Mouse (Mus musculus) C3H10T1/2 (cell line): Measurements from ENCODE around the gene Rbp3. TPM values are rescaled to one million over a fixed set of nuclear protein-coding genes. Genes with fewer than 3 reads are reported as not detected.

ENCODE experiments used
- polyA plus RNA-seq, 2 experiments: library from polyadenylated mRNA; unstranded; fragments of >200 nt; fragmentation: generic; extraction: Trizol; gene quantifications; one replicate each; pipeline ENCODE4 v1.2.1; 2012; ENCODE audit warnings: missing spikeins in 2 of 2

Gene Rbp3
- polyA plus RNA-seq: not detected

GRCm38 (mm10) chr14:33953761-33954160, at the start of gene Rbp3:
Gene Rbp3 (plus strand): TSS chr14:33954003.

GRCm38 (mm10) chr14:33923168-33924070, 30.4 kb upstream of the Rbp3 start, which contains the start of gene Gdf10:
Gene Gdf10 (plus strand): TSS chr14:33923587.

GRCm38 (mm10) chr14:33940739-33941138, 13.1 kb upstream of the Rbp3 start, which contains the start of gene Gdf2:
Gene Gdf2 (plus strand): TSS chr14:33941039.

GRCm38 (mm10) chr14:33978604-33979059, 24.8 kb downstream of the Rbp3 start, which contains the start of gene Zfp488:
Gene Zfp488 (minus strand): TSS chr14:33978764.

Other genes with a start within 250 kb of the Rbp3 start
- gene Gdf10, start 30.4 kb upstream of the Rbp3 start, polyA plus RNA-seq: not detected
- gene Gdf2, start 13.0 kb upstream of the Rbp3 start, polyA plus RNA-seq: not detected
- gene Zfp488, start 24.8 kb downstream of the Rbp3 start, polyA plus RNA-seq: not detected
- not detected for gene Gm30083, start 61.2 kb downstream of the Rbp3 start, polyA plus RNA-seq
- gene Gm5460, start 62.8 kb downstream of the Rbp3 start, polyA plus RNA-seq: not detected
- gene Antxrl, start 98.7 kb downstream of the Rbp3 start, polyA plus RNA-seq: not detected
- gene Anxa8, start 132.0 kb downstream of the Rbp3 start, polyA plus RNA-seq: 10 to 100 TPM; 25.9 to 37.9 TPM
- gene A630023A22Rik, start 148.8 kb downstream of the Rbp3 start, polyA plus RNA-seq: under 1 TPM in 1 of 2 experiments, not detected in 1; 0.22 TPM
- gene Npy4r, start 198.5 kb downstream of the Rbp3 start, polyA plus RNA-seq: under 1 TPM; 0.05 to 0.40 TPM
- under 1 TPM; under 0.01 to 0.01 TPM for gene Gprin2, start 247.7 kb downstream of the Rbp3 start, polyA plus RNA-seq